Mouse (Mus musculus): ENCODE data around the gene Strada. TPM values are rescaled to one million over a fixed set of nuclear protein-coding genes. Genes with fewer than 3 reads are reported as not detected.

Strada gene
- 10 to 100 TPM; 41.1 to 48.4 TPM for total RNA-seq (2023)

DNA sequence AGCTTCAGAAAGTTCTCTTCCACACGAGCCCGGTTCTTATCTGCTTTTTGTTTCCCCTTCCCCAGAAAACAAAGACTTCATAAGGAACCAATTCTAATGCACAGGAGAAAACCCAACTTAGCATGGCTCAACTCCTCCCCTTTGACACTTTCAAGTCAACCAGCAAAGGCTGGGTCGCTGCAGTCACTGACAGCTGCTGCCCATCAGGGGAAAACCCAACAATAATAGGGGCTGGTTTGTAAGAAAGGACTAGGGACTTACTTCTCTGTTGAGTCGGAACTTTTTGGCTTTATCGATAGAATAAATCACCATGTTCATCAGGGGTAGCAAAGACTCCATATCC lies at the start of gene Strada:
Strada (minus strand) TSS at position 46 of the 343 bp plus-strand sequence.

DNA sequence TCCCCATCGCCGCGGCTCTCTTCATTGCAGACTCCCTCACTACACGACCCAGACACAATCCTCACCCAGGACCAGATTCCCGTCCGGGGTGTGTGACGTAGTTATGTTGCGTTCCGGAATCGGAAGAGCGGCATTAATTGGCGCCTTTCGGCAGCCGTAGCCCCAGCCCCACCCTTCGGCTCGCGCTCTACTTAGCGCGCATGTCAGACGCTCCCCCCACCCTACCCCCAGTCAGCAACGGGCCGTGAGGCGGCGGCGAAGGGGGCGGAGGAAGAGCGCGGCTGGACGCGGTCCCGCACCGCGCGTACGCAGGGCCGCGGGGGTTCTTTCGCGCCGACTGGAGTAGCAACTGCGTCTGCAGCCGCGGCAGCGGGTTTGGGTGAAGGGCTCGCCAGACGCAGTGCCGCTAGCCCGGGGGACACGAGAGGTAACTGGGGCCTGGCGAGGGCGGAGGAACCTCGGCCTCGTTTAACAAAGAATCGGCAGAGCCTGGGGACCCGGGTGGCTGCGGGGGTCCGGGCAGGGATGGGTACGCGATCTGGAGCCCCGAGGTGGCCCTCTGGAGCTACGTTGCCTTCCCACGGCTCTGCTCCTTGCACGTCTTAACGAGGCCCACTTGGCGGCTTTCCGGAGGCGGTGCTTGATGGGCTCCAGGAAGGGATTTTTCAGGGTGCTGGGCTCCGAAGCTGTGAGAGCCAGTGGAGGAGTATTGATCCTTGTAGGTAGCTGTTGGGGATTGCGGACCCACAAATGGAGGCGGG lies 14.9 kb upstream of the Strada start, which contains the start of gene Ddx42:
Ddx42 (plus strand) TSS at position 197 of the 761 bp plus-strand sequence.

DNA sequence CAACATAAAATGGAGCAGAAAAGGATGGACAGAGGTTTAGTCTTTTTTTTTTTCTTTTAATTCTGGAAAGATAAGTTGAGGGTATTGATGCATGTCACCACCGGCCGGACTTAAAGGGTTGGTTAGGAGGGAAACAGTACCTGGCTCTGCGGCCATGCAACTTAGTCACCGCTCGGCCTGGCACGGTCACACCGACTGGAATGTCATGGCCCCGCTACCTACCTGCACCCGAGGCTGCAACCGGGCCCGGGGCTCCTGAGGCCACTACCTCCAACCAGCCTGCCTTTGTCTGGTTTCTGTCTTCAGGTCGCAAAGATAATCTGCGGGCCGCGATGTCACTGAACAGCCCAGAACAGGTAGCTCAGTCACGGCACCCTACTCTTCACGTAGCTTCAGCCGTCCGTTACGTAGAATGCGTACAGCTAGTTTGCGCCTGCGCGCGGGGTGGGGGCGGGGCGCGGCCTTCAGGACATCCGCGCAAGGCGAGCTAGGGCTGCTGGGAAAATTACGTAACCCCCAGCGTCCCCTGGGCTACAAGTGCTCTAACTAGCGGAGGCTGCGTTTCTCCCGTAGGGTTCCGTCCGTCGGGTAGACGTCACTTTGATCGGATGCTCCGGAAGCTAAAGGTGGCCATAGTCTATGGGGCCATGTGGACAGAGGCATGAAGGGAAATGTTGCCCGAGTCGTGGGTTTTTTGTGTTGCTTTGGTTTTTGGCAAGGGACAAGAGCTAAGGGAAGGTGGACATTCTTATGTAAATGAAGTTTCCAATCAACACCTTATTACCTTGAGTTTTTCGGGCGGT lies 14.2 kb upstream of the Strada start, which contains the start of gene Ccdc47:
Ccdc47 (minus strand) TSS at position 418 of the 803 bp plus-strand sequence.

DNA sequence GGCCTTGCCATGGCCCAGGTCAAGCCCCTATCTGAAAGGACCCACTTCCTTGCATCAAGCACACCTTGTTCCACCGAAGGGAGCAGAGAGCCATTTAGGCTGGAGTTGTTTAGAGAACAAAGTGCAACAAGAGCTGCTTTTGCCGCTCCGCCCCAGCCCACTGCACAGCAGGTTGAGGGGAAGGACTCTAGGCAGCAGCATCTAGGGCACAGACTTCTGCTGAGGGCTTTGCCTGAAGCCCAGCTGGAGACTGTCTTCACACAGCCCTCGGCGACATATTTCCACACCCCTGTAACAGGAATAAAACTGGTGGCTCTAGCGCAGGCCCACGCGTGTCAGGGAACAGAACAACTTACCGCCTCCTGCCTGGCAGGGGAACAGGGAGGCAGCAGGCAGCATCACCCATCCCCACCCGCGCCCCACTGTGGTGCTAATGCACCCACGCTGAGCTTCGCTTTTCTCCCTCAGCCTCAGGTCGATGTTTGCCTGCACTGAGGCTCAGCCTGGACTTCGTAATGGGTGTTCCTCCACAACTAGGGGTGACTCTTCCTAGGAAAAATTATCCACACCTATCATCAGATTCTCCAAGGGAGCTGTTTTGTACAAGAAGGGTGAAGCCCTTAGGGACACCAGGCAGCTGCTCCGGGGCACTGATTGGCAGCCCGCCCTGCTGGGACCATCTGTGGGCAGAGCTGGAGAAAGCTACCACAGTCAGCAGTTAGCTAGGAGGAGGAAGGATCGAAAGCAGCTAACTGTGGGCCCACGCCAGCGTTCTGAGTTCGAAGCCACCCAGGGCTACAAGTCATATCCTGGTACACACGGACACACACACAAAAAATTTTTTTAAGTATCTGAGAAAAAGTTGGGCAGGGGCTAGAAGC lies 40.9 kb downstream of the Strada start, which contains the start of the genes Gm10840 and Limd2:
Gm10840 (plus strand) TSS at position 10 of the 881 bp plus-strand sequence.
Limd2 (minus strand) TSS at position 20 of the 881 bp plus-strand sequence.

Other genes with a start within 250 kb of the Strada start
- not detected for gene Cyb561, start 248.8 kb downstream of the Strada start, total RNA-seq (2023)
- under 1 TPM in 1 of 2 experiments, not detected in 1; 0.24 TPM for gene Ace, start 234.2 kb downstream of the Strada start, total RNA-seq (2023)
- not detected for gene Ace3, start 207.5 kb downstream of the Strada start, total RNA-seq (2023)
- under 1 TPM in 1 of 2 experiments, not detected in 1; 0.26 TPM for gene Kcnh6, start 194.0 kb downstream of the Strada start, total RNA-seq (2023)
- 10 to 100 TPM; 78.3 to 84.5 TPM for gene Dcaf7, start 165.3 kb downstream of the Strada start, total RNA-seq (2023)
- gene Taco1, start 136.1 kb downstream of the Strada start, total RNA-seq (2023), result 10 to 100 TPM in 1 of 2 experiments, 1 to 10 TPM in 1; 7.7 to 12.7 TPM
- gene Map3k3, start 117.6 kb downstream of the Strada start, total RNA-seq (2023), result 100 to 1,000 TPM; 121 to 133 TPM
- 10 to 100 TPM in 1 of 2 experiments, 1 to 10 TPM in 1; 4.0 to 15.8 TPM for gene Gm10840, start 41.3 kb downstream of the Strada start, total RNA-seq (2023)
- 100 to 1,000 TPM; 463 to 554 TPM for gene Limd2, start 41.3 kb downstream of the Strada start, total RNA-seq (2023)
- gene Ccdc47, start 14.2 kb upstream of the Strada start, total RNA-seq (2023), result 10 to 100 TPM; 44.7 to 47.6 TPM
- 10 to 100 TPM; 74.1 to 75.4 TPM for gene Ddx42, start 14.8 kb upstream of the Strada start, total RNA-seq (2023)
- gene Ftsj3, start 53.9 kb upstream of the Strada start, total RNA-seq (2023), result 10 to 100 TPM; 73.2 to 73.5 TPM
- gene Psmc5, start 54.0 kb upstream of the Strada start, total RNA-seq (2023), result 10 to 100 TPM; 54.6 to 62.8 TPM
- 100 to 1,000 TPM; 164 to 173 TPM for gene Smarcd2, start 70.8 kb upstream of the Strada start, total RNA-seq (2023)
- gene Tcam1, start 74.5 kb upstream of the Strada start, total RNA-seq (2023), result under 1 TPM in 1 of 2 experiments, not detected in 1; 0.18 TPM
- 10 to 100 TPM; 10.4 to 10.9 TPM for gene Gh, start 99.7 kb upstream of the Strada start, total RNA-seq (2023)
- gene Cd79b, start 112.6 kb upstream of the Strada start, total RNA-seq (2023), result 1,000 to 10,000 TPM; 1,785 to 1,834 TPM
- 10 to 100 TPM; 22.0 to 23.5 TPM for gene Scn4a, start 151.1 kb upstream of the Strada start, total RNA-seq (2023)
- gene Prr29, start 163.3 kb upstream of the Strada start, total RNA-seq (2023), result not detected
- gene Icam2, start 185.9 kb upstream of the Strada start, total RNA-seq (2023), result 100 to 1,000 TPM; 104 to 109 TPM

Data from B cell, adult 67 days (primary cell).